Mouse (Mus musculus) brain, embryonic 14.5 days (tissue): ENCODE measurements around the gene Efhd1.

Experiments used
- CTCF ChIP-seq: fragments of 200-500 bp; IDR thresholded peaks from 2 replicates; pipeline ENCODE4 v1.5.1; 2012; ENCODE audit warnings: inconsistent platforms, mild to moderate bottlenecking, moderate library complexity, borderline replicate concordance; ENCODE audit not compliant: insufficient read depth, insufficient read length; ENCODE audit errors: extremely low read depth
- POLR2A ChIP-seq: fragments of 200-500 bp; IDR thresholded peaks from 2 replicates; pipeline ENCODE4 v1.6.1; 2012; ENCODE audit warnings: mild to moderate bottlenecking, inconsistent platforms, borderline replicate concordance; ENCODE audit not compliant: poor library complexity, insufficient read depth, insufficient read length, severe bottlenecking; ENCODE audit errors: extremely low read depth

- TF ChIP-seq CTCF (no peak), POLR2A (no peak)
These were observed 96.1 kb downstream of the Efhd1 start for GRCm38 (mm10) chr1:87360276-87360675.
